9 mouse cellular contexts compared by ENCODE assay signal in genomic region chr10:128495270-128495669, GRCm38 (mm10). TPM values are rescaled to one million over a fixed set of nuclear protein-coding genes. Genes with fewer than 3 reads are reported as not detected.
DNase-seq lines count a peak whose midpoint lies in the region; ATAC-seq and TF ChIP-seq lines count a peak whose summit lies in the region.
"Had no signal": no experiment of that assay in that cellular context is flagged by ENCODE, and none has a peak within 500 bp of the region (broad histone marks: within the 10 kb centered on the region; RNA-seq: fewer than 3 reads in every experiment).

No protein-coding gene starts in this region.

- peaks cover 30% of the 10 kb centered on the region for H3K4me1 ChIP-seq in kidney, embryonic 14.5 days (ENCODE audit: control insufficient read depth, insufficient read depth, low read length)
- peaks cover 39% of the 10 kb centered on the region for H3K4me1 ChIP-seq in hindbrain, embryonic 14.5 days (replicated peaks; ENCODE audit: control insufficient read depth, insufficient read depth, low read length)
- peaks cover 25% of the 10 kb centered on the region; the same call in 1 of the 2 replicates for H3K4me1 ChIP-seq in midbrain, postnatal 0 days (ENCODE audit: insufficient read depth, low read length)

- peak; percentile 21; the same call in 1 of the 2 replicates for TF ChIP-seq CTCF in midbrain, postnatal 0 days (IDR thresholded peaks at IDR 0.05)

- H3K27me3 ChIP-seq in kidney, embryonic 14.5 days (ENCODE audit: control insufficient read depth, insufficient read depth, low read length), result no peaks in the 10 kb centered on the region
- no peaks in the 10 kb centered on the region for H3K27me3 ChIP-seq in hindbrain, embryonic 14.5 days (ENCODE audit: control insufficient read depth, insufficient read depth, low read length)
- no peaks in the 10 kb centered on the region for H3K27me3 ChIP-seq in midbrain, postnatal 0 days (ENCODE audit: insufficient read depth, low read length)

- 75% methylated on average over 2 of the region's 2 CpGs for WGBS in kidney, embryonic 14.5 days
- WGBS in hindbrain, embryonic 14.5 days, result 83% methylated on average over 2 of the region's 2 CpGs
- WGBS in midbrain, postnatal 0 days, result 83% methylated on average over 2 of the region's 2 CpGs

- H3K4me3 ChIP-seq in kidney, embryonic 14.5 days (ENCODE audit: low read length), result no peak overlapping the region
- H3K4me3 ChIP-seq in hindbrain, embryonic 14.5 days (replicated peaks; ENCODE audit: low read length), result peak overlapping the region; percentile 69; the same call in 1 of the 2 replicates
- H3K4me3 ChIP-seq in midbrain, postnatal 0 days (ENCODE audit: low read depth, low read length), result peak overlapping the region; percentile 80; the same call in 1 of the 2 replicates

- peak overlapping the region; percentile 87; the same call in 1 of the 2 replicates for H3K4me2 ChIP-seq in kidney, embryonic 14.5 days (replicated peaks; ENCODE audit: low read depth, low read length)
- H3K4me2 ChIP-seq in hindbrain, embryonic 14.5 days (replicated peaks), result peak overlapping the region; percentile 95
- peak overlapping the region; percentile 62 for H3K4me2 ChIP-seq in midbrain, postnatal 0 days (ENCODE audit: low read depth, low read length, poor library complexity, severe bottlenecking)

- no peak overlapping the region for H3K27ac ChIP-seq in kidney, embryonic 14.5 days (ENCODE audit: low read depth, low read length)
- peak overlapping the region; percentile 98; the same call in 1 of the 2 replicates for H3K27ac ChIP-seq in hindbrain, embryonic 14.5 days
- peak overlapping the region; percentile 94; the same call in 1 of the 2 replicates for H3K27ac ChIP-seq in midbrain, postnatal 0 days (ENCODE audit: low read depth, low read length)

- no peak for ATAC-seq in kidney, embryonic 14.5 days (ENCODE audit: low FRiP score, low TSS enrichment)
- ATAC-seq in hindbrain, embryonic 14.5 days (ENCODE audit: low FRiP score), result no peak
- no peak for ATAC-seq in midbrain, postnatal 0 days (ENCODE audit: low FRiP score)

- DNase-seq in kidney, postnatal 4 days, result no peak
- DNase-seq in NIH3T3 (ENCODE audit: low read depth), result peak; percentile 34
- DNase-seq in hindbrain, embryonic 14.5 days (ENCODE audit: low spot score), result no peak
- DNase-seq in midbrain, postnatal 0 days (ENCODE audit: low spot score), result no peak
- DNase-seq in T-cell, adult 2 months (ENCODE audit: low spot score), result no peak
- no peak for DNase-seq in left cerebral cortex, adult 11 months (ENCODE audit: low spot score)
- DNase-seq in right cerebral cortex, postnatal 36 days (ENCODE audit: low spot score in 2 of 2), result no peak
- DNase-seq: lung, postnatal 36 days had no signal

- no peak overlapping the region for H3K9ac ChIP-seq in kidney, embryonic 14.5 days (ENCODE audit: low read depth, low read length)
- peak overlapping the region; percentile 92; the same call in 1 of the 2 replicates for H3K9ac ChIP-seq in hindbrain, embryonic 14.5 days
- no peak overlapping the region; the same call in 1 of the 2 replicates for H3K9ac ChIP-seq in midbrain, postnatal 0 days (replicated peaks; ENCODE audit: low read length, poor library complexity, severe bottlenecking)

- no peaks in the 10 kb centered on the region for H3K9me3 ChIP-seq in kidney, embryonic 14.5 days (ENCODE audit: control insufficient read depth, low read length)
- no peaks in the 10 kb centered on the region for H3K9me3 ChIP-seq in hindbrain, embryonic 14.5 days (ENCODE audit: control insufficient read depth, low read length)
- H3K9me3 ChIP-seq in midbrain, postnatal 0 days (ENCODE audit: low read length), result no peaks in the 10 kb centered on the region

- peaks cover 16% of the 10 kb centered on the region for H3K36me3 ChIP-seq in kidney, embryonic 14.5 days (ENCODE audit: control insufficient read depth, insufficient read depth, low read length)
- H3K36me3 ChIP-seq in hindbrain, embryonic 14.5 days (replicated peaks; ENCODE audit: control insufficient read depth, insufficient read depth), result peaks cover 21% of the 10 kb centered on the region
- peaks cover 7% of the 10 kb centered on the region for H3K36me3 ChIP-seq in midbrain, postnatal 0 days (ENCODE audit: insufficient read depth, low read length)

RNA-seq across cellular contexts. Expression of gene Myl6, which starts 1.3 kb away (rescaled TPM):
- 921 and 980 TPM in 2 replicates for polyA plus RNA-seq in kidney, embryonic 14.5 days (2014; fragmentation: Nextera tagmentation; extraction: Ambion mirVana)
- polyA plus RNA-seq in hindbrain, embryonic 14.5 days (2014; fragmentation: Nextera tagmentation; extraction: Ambion mirVana), result 825 and 884 TPM in 2 replicates
- total RNA-seq in midbrain, postnatal 0 days (2014; rRNA removed), result 648 and 715 TPM in 2 replicates
- polyA plus RNA-seq in midbrain, postnatal 0 days (2015; fragmentation: Nextera tagmentation; extraction: Ambion mirVana), result 946 and 1,057 TPM in 2 replicates

RNA-seq across cellular contexts. Expression of gene Myl6b, which starts 3.2 kb away (rescaled TPM):
- 3.2 and 3.5 TPM in 2 replicates for polyA plus RNA-seq in kidney, embryonic 14.5 days (2014; fragmentation: Nextera tagmentation; extraction: Ambion mirVana)
- 5.8 and 6.1 TPM in 2 replicates for polyA plus RNA-seq in hindbrain, embryonic 14.5 days (2014; fragmentation: Nextera tagmentation; extraction: Ambion mirVana)
- 24.6 and 28.6 TPM in 2 replicates for total RNA-seq in midbrain, postnatal 0 days (2014; rRNA removed)
- polyA plus RNA-seq in midbrain, postnatal 0 days (2015; fragmentation: Nextera tagmentation; extraction: Ambion mirVana), result 4.9 and 5.4 TPM in 2 replicates

RNA-seq across cellular contexts. Expression of gene Esyt1, which starts 30.4 kb away (rescaled TPM):
- 9.9 and 16.1 TPM in 2 replicates for polyA plus RNA-seq in kidney, embryonic 14.5 days (2014; fragmentation: Nextera tagmentation; extraction: Ambion mirVana)
- 13.7 and 14.5 TPM in 2 replicates for polyA plus RNA-seq in hindbrain, embryonic 14.5 days (2014; fragmentation: Nextera tagmentation; extraction: Ambion mirVana)
- 16.2 and 16.6 TPM in 2 replicates for total RNA-seq in midbrain, postnatal 0 days (2014; rRNA removed)
- polyA plus RNA-seq in midbrain, postnatal 0 days (2015; fragmentation: Nextera tagmentation; extraction: Ambion mirVana), result 7.3 and 7.4 TPM in 2 replicates

RNA-seq across cellular contexts. Expression of gene Smarcc2, which starts 36.2 kb away (rescaled TPM):
- polyA plus RNA-seq in kidney, embryonic 14.5 days (2014; fragmentation: Nextera tagmentation; extraction: Ambion mirVana), result 64.8 and 96.7 TPM in 2 replicates
- polyA plus RNA-seq in hindbrain, embryonic 14.5 days (2014; fragmentation: Nextera tagmentation; extraction: Ambion mirVana), result 184 and 191 TPM in 2 replicates
- 216 and 233 TPM in 2 replicates for total RNA-seq in midbrain, postnatal 0 days (2014; rRNA removed)
- 129 and 143 TPM in 2 replicates for polyA plus RNA-seq in midbrain, postnatal 0 days (2015; fragmentation: Nextera tagmentation; extraction: Ambion mirVana)

RNA-seq across cellular contexts. Expression of gene Zc3h10, which starts 52.3 kb away (rescaled TPM):
- polyA plus RNA-seq in kidney, embryonic 14.5 days (2014; fragmentation: Nextera tagmentation; extraction: Ambion mirVana), result 11.3 and 13.5 TPM in 2 replicates
- 14.5 and 16.3 TPM in 2 replicates for polyA plus RNA-seq in hindbrain, embryonic 14.5 days (2014; fragmentation: Nextera tagmentation; extraction: Ambion mirVana)
- 20.6 and 30.3 TPM in 2 replicates for total RNA-seq in midbrain, postnatal 0 days (2014; rRNA removed)
- 12.0 and 12.5 TPM in 2 replicates for polyA plus RNA-seq in midbrain, postnatal 0 days (2015; fragmentation: Nextera tagmentation; extraction: Ambion mirVana)
